Mouse (Mus musculus) natural killer cell, adult 2 months (primary cell): ENCODE measurements around the gene Rtcb.

Source experiments
- DNase-seq, 2 experiments: peaks; one replicate each; pipeline ENCODE4 v3.0.0; 2022; ENCODE audit warnings: low spot score in 2 of 2

Gene Rtcb

DNA sequence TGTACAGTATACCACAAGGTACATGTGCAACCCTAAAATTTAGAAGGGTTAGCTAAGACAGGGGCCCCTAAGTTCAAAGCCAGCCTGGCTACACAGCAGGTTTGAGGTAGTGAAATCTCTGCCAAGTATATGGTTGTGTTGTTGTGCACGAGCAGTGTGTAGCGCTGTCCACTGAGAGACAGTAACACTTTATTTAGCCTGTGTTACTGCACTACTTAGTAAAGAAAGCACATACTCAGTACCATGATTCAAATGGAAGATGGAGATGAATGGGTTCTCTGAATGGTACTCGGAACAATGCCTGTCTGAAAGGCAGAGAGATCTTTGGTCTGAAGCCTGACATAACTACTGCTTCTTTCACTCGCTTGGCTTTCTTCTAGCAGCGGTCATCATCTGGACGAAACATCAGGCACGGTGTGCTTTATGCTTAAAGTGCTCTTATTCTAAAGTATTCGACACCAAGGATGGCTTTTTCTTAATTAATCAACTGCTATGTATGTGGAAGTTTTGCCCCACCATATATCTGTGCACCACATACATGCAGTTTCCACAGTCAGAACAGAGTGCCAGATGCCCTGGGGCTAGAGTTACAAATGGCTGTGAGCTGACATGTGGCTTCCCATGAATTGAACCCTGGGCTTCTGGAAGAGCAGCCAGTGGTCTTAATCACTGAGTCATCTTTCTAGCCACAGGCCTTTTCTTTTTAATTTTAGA lies 9.0 kb downstream of the Rtcb start:
- DNase-seq = no peak

DNA sequence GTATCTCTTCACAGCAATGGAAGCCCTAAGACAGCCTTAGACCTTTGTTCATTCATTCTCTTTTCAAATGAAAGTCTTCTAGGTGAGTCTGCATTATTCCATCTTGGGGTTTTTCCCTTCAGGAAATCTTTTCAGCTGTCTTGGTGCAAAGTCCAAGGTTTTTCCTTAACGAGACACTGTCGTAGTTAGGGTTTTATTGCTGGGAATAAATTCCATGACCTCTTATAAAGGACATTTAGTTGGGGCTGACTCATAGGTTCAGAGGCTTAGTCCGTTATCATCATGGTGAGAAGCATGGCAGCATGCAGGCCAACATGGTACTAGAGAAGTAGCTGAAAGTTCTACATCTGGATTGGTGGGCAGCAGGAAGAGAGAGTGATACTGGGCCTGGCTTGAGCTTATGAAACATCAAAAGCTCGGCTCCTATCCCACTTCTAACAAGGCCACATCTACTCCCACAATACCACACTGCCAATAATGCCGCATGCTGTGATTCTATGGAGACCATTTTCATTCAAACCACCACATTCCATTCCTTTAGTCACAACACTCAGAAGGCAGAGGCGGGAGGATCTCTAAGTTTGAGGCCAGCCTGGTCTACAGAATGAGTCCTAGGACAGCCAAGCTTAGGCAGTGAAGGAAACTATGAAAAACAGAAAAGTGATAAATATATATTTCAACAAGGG lies 21.2 kb downstream of the Rtcb start:
- no peak for DNase-seq

DNA sequence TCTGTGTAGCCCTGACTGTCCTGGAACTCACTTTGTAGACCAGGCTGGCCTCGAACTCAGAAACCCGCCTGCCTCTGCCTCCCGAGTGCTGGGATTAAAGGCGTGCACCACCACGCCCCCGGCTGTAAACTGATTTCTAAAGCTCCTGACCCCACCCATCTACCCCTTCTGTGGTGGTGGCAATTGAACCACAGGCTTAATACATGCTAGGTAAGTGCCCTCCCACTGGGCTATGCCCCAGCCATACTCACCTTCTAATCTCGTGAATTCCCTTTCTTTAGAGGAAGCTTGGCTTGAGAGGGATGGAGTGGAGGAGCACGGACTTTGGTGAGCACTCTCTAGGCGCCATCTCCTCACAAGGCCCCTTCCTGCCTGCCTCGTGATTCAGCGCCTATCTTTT lies 27.7 kb downstream of the Rtcb start:
- no peak for DNase-seq

DNA sequence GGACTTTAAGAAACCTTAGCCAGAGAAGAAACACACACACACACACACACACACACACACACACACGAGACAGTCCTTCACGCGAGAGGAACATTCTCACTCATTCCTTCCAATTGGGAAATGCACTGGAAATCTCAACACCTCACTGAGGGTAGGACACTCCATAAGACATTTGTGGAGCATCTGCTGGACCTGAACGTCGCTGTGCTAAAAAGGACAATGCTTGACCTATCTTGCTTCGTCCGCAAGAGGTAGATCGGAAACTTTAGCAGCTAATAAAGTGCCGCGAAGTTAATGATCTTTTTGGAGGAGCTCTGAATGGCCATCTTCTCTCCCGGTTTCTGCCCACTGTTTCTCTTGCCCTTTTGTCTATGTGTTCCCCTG lies 28.4 kb downstream of the Rtcb start:
- no peak for DNase-seq

DNA sequence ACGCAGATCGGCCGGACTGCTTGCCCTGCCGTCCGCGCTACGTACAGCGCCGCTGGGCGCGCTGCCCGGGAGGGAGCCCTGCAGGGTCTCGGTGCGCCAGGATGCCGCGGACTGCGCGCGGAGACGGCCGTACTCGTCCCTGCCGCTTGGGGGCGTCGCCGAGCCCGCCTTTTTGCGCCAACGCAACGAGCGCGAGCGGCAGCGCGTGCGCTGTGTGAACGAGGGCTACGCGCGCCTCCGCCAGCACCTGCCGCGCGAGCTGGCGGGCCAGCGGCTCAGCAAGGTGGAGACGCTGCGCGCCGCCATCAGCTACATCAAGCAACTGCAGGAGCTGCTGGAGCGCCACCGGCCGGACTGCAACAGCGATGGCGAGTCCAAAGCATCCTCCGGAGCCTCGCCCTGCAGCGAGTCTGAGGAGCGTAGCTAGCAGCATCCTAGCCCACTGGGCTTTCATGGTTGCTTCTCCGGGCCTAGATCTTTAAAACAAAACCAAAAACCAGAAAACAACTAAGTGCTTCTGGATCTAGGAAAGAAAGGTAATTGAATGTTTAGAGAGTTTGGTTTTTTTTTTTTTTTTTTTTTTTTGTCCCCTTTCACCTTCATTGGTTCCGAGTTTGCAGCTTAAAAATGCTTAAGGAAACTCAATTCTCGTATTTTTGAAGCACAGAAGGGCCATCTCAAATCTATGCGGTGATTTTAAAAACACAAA lies 29.0 kb downstream of the Rtcb start:
- peak; percentile 26 to 69 for DNase-seq

- DNase-seq = peak in 1 of 2 experiments; percentile 10
Observed at GRCm38 (mm10) chr10:85927676-85928445, 29.8 kb downstream of the Rtcb start, which contains the start of gene Ascl4. TSS of gene Ascl4 (plus strand) at chr10:85927681.

DNA sequence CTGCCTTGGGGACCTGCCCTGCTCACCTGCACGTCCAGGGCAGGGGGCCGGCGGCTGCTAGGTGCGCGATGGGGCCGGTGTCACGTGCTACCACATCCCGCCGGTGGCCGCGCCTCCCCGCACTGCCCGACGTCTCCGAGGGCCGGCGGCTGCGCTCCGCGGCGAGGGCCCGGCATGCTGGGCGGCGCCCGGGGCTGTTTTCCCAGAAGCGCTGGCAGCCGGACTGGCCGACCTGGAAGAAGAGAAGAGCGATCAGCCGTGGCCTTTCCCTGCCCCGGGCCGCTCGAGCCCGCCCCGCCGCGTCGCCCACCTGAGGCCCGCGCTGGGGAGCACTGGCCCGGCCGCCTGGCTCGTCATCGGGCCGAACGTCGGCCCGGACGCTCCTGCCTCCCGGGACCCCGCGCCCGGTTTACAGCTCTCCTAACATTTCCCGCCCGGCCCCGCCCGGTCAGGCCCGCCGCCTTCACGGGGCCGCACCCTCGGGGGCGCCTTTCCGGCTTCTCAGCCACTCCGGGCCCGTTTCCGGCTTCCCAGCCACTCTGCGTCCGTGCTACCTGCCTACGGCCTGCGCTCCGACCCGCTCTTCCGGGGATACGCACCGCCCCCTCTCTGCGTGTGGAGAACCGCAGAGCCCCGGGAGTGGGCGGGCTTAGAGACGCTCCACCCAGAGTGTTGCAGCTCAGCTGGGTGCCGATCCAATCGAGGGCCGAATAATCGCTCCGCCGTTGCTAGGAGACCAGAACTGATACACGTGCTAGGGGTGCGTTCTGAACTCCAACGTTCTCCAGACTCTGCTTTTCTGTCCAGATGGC lies 40.9 kb downstream of the Rtcb start, which contains the start of gene Prdm4:
Gene Prdm4 (minus strand): TSS at position 645 of the 812 bp plus-strand sequence.
- DNase-seq = peak; percentile 94 to 96
